Mouse (Mus musculus) MEL (cell line): Measurements from ENCODE around the gene Fut8. TPM values are rescaled to one million over a fixed set of nuclear protein-coding genes. Genes with fewer than 3 reads are reported as not detected.
A peak's percentile ranks its signal among the peaks of the same experiment; 100 is the strongest.

Source experiments
- DNase-seq: peaks from one replicate; pipeline ENCODE4 v3.0.0; 2011; ENCODE audit warnings: low read depth, low spot score
- H3K27ac ChIP-seq: 2 replicates; pipeline ENCODE4 v1.5.1; 2012; ENCODE audit warnings: low read depth, mild to moderate bottlenecking, control low read depth, low read length, moderate library complexity; ENCODE audit not compliant: control insufficient read depth
- H3K27me3 ChIP-seq, 2 experiments: fragments of 150-350 bp in 1 of 2; sonication (generic) in 1 of 2; 2 replicates each; pipeline ENCODE4 v1.6.1; 2012; ENCODE audit warnings: low read length in 2 of 2, mild to moderate bottlenecking in 2 of 2, improper control_type of control experiment in 1 of 2, moderate library complexity in 1 of 2; ENCODE audit not compliant: insufficient read depth in 2 of 2, control insufficient read depth in 1 of 2
- H3K36me3 ChIP-seq, 2 experiments: 2 replicates each; pipeline ENCODE4 v1.6.1; 2012 to 2014; ENCODE audit warnings: low read length in 2 of 2, improper control_type of control experiment in 1 of 2, inconsistent platforms in 1 of 2, mild to moderate bottlenecking in 1 of 2; ENCODE audit not compliant: insufficient read depth in 2 of 2, control insufficient read depth in 1 of 2
- H3K4me1 ChIP-seq, 2 experiments: fragments of 150-350 bp in 1 of 2; sonication (generic) in 1 of 2; 2 replicates each; pipeline ENCODE4 v1.6.1; 2012; ENCODE audit warnings: low read length in 2 of 2, improper control_type of control experiment in 1 of 2, mild to moderate bottlenecking in 1 of 2; ENCODE audit not compliant: insufficient read depth in 2 of 2, control insufficient read depth in 1 of 2
- H3K4me3 ChIP-seq, 2 experiments: fragments of 150-350 bp in 1 of 2; sonication (generic) in 1 of 2; 2 replicates each; pipeline ENCODE4 v1.5.1; 2012; ENCODE audit warnings: low read depth in 2 of 2, low read length in 2 of 2, mild to moderate bottlenecking in 2 of 2, moderate library complexity in 2 of 2, control low read depth in 1 of 2, improper control_type of control experiment in 1 of 2; ENCODE audit not compliant: control insufficient read depth in 1 of 2, insufficient read depth in 1 of 2
- H3K79me2 ChIP-seq: 2 replicates; pipeline ENCODE4 v1.6.1; 2012; ENCODE audit warnings: mild to moderate bottlenecking, low read length, moderate library complexity; ENCODE audit not compliant: control insufficient read depth, poor library complexity, insufficient read depth
- H3K9ac ChIP-seq: 2 replicates; pipeline ENCODE4 v1.6.1; 2012; ENCODE audit warnings: low read depth, mild to moderate bottlenecking, control low read depth, low read length, moderate library complexity; ENCODE audit not compliant: control insufficient read depth, poor library complexity, severe bottlenecking
- H3K9me3 ChIP-seq: fragments of 150-350 bp; sonication (generic); replicated peaks from 2 replicates; pipeline ENCODE4 v1.6.1; 2012; ENCODE audit warnings: mild to moderate bottlenecking, low read length, improper control_type of control experiment, moderate library complexity; ENCODE audit not compliant: insufficient read depth
- BHLHE40 ChIP-seq: IDR thresholded peaks from 2 replicates; pipeline ENCODE4 v1.6.1; 2012; ENCODE audit warnings: low read depth, mild to moderate bottlenecking, inconsistent platforms, low read length, improper control_type of control experiment, borderline replicate concordance
- CHD1 ChIP-seq: IDR thresholded peaks from 2 replicates; pipeline ENCODE4 v1.6.1; 2012; ENCODE audit warnings: low read depth, mild to moderate bottlenecking, inconsistent platforms, low read length, improper control_type of control experiment
- CHD2 ChIP-seq: IDR thresholded peaks from 2 replicates; pipeline ENCODE4 v1.6.1; 2011; ENCODE audit warnings: low read length, improper control_type of control experiment
- CTCF ChIP-seq, 3 experiments: IDR thresholded peaks in 2 of 3; conservative IDR thresholded peaks in 1 of 3; 2 replicates each; pipeline ENCODE4 v1.5.1; 2011 to 2012; ENCODE audit warnings: low read length in 3 of 3, low read depth in 2 of 3, mild to moderate bottlenecking in 2 of 3, improper control_type of control experiment in 1 of 3, inconsistent platforms in 1 of 3, mixed read lengths in 1 of 3, moderate library complexity in 1 of 3; ENCODE audit not compliant: control insufficient read depth in 1 of 3, insufficient read depth in 1 of 3, poor library complexity in 1 of 3, severe bottlenecking in 1 of 3
- E2F4 ChIP-seq: IDR thresholded peaks from 2 replicates; pipeline ENCODE4 v1.6.1; 2011; ENCODE audit warnings: low read depth, low read length, improper control_type of control experiment, borderline replicate concordance
- ETS1 ChIP-seq: IDR thresholded peaks from 2 replicates; pipeline ENCODE4 v1.6.1; 2012; ENCODE audit warnings: low read depth, mild to moderate bottlenecking, inconsistent platforms, low read length, improper control_type of control experiment, moderate library complexity
- GABPA ChIP-seq: IDR thresholded peaks from 2 replicates; pipeline ENCODE4 v1.6.1; 2012; ENCODE audit warnings: low read depth, mild to moderate bottlenecking, inconsistent platforms, low read length, improper control_type of control experiment, moderate library complexity
- GATA1 ChIP-seq: IDR thresholded peaks from 2 replicates; pipeline ENCODE4 v1.6.1; 2011; ENCODE audit warnings: low read depth, low read length, improper control_type of control experiment
- KAT2A ChIP-seq: conservative IDR thresholded peaks from 2 replicates; pipeline ENCODE4 v1.6.1; 2012; ENCODE audit warnings: low read depth, low read length, improper control_type of control experiment, inconsistent platforms
- MAFK ChIP-seq: IDR thresholded peaks from 2 replicates; pipeline ENCODE4 v1.6.1; 2011; ENCODE audit warnings: low read depth, mild to moderate bottlenecking, low read length, improper control_type of control experiment, borderline replicate concordance
- MAX ChIP-seq: IDR thresholded peaks from 2 replicates; pipeline ENCODE4 v1.6.1; 2011; ENCODE audit warnings: low read length, improper control_type of control experiment
- MAZ ChIP-seq: IDR thresholded peaks from 2 replicates; pipeline ENCODE4 v1.6.1; 2012; ENCODE audit warnings: low read depth, mild to moderate bottlenecking, inconsistent platforms, low read length, improper control_type of control experiment
- MEF2A ChIP-seq: IDR thresholded peaks from 2 replicates; pipeline ENCODE4 v1.6.1; 2014; ENCODE audit warnings: low read depth, mild to moderate bottlenecking, inconsistent platforms, low read length, improper control_type of control experiment; ENCODE audit not compliant: poor library complexity, insufficient replicate concordance, severe bottlenecking; ENCODE audit errors: extremely low read depth
- MXI1 ChIP-seq: IDR thresholded peaks from 2 replicates; pipeline ENCODE4 v1.6.1; 2011; ENCODE audit warnings: mild to moderate bottlenecking, low read depth, low read length, improper control_type of control experiment
- MYB ChIP-seq: IDR thresholded peaks from 2 replicates; pipeline ENCODE4 v1.6.1; 2011; ENCODE audit warnings: mild to moderate bottlenecking, low read depth, low read length, improper control_type of control experiment
- MYC ChIP-seq: IDR thresholded peaks from 2 replicates; pipeline ENCODE4 v1.6.1; 2011; ENCODE audit warnings: low read depth, mild to moderate bottlenecking, low read length, improper control_type of control experiment, moderate library complexity
- NELFE ChIP-seq: IDR thresholded peaks from 2 replicates; pipeline ENCODE4 v1.6.1; 2011; ENCODE audit warnings: low read depth, low read length, improper control_type of control experiment
- NRF1 ChIP-seq: IDR thresholded peaks from 2 replicates; pipeline ENCODE4 v1.6.1; 2014; ENCODE audit warnings: low read depth, mild to moderate bottlenecking, inconsistent platforms, low read length, improper control_type of control experiment, moderate library complexity; ENCODE audit not compliant: poor library complexity, insufficient read depth, severe bottlenecking
- POLR2A ChIP-seq, 2 experiments: IDR thresholded peaks; 2 replicates each; pipeline ENCODE4 v1.6.1; 2011 to 2012; ENCODE audit warnings: low read length in 2 of 2, mild to moderate bottlenecking in 2 of 2, control low read depth in 1 of 2, improper control_type of control experiment in 1 of 2, low read depth in 1 of 2, moderate library complexity in 1 of 2; ENCODE audit not compliant: control insufficient read depth in 1 of 2, insufficient read depth in 1 of 2, poor library complexity in 1 of 2
- POLR2AphosphoS2 ChIP-seq: IDR thresholded peaks from 2 replicates; pipeline ENCODE4 v1.6.1; 2011; ENCODE audit warnings: low read length, improper control_type of control experiment
- POLR2AphosphoS5 ChIP-seq: IDR thresholded peaks from 2 replicates; pipeline ENCODE4 v1.6.1; 2012; ENCODE audit warnings: low read depth, borderline replicate concordance, mild to moderate bottlenecking, inconsistent platforms, low read length, moderate library complexity, mixed read lengths
- RAD21 ChIP-seq: IDR thresholded peaks from 2 replicates; pipeline ENCODE4 v1.6.1; 2011; ENCODE audit warnings: mild to moderate bottlenecking, low read depth, low read length, improper control_type of control experiment
- RCOR1 ChIP-seq: IDR thresholded peaks from 2 replicates; pipeline ENCODE4 v1.6.1; 2012; ENCODE audit warnings: low read depth, mild to moderate bottlenecking, inconsistent platforms, low read length, improper control_type of control experiment
- SIN3A ChIP-seq: IDR thresholded peaks from 2 replicates; pipeline ENCODE4 v1.6.1; 2012; ENCODE audit warnings: low read length, improper control_type of control experiment, inconsistent platforms
- SMC3 ChIP-seq: IDR thresholded peaks from 2 replicates; pipeline ENCODE4 v1.6.1; 2011; ENCODE audit warnings: low read depth, low read length, improper control_type of control experiment
- TAL1 ChIP-seq: IDR thresholded peaks from 2 replicates; pipeline ENCODE4 v1.6.1; 2012; ENCODE audit warnings: mild to moderate bottlenecking, inconsistent platforms, low read length, moderate library complexity, mixed read lengths
- TBP ChIP-seq: IDR thresholded peaks from 2 replicates; pipeline ENCODE4 v1.8.0; 2011; ENCODE audit warnings: low read depth, low read length, improper control_type of control experiment
- TCF12 ChIP-seq: IDR thresholded peaks from 2 replicates; pipeline ENCODE4 v1.6.1; 2014; ENCODE audit warnings: low read depth, mild to moderate bottlenecking, inconsistent platforms, low read length, improper control_type of control experiment, moderate library complexity
- UBTF ChIP-seq: IDR thresholded peaks from 2 replicates; pipeline ENCODE4 v1.6.1; 2012; ENCODE audit warnings: low read depth, mild to moderate bottlenecking, inconsistent platforms, low read length, improper control_type of control experiment, moderate library complexity, borderline replicate concordance; ENCODE audit not compliant: insufficient read depth
- USF1 ChIP-seq: IDR thresholded peaks from 2 replicates; pipeline ENCODE4 v1.6.1; 2014; ENCODE audit warnings: low read depth, mild to moderate bottlenecking, inconsistent platforms, low read length, improper control_type of control experiment, moderate library complexity
- USF2 ChIP-seq, 2 experiments: IDR thresholded peaks; 2 replicates each; pipeline ENCODE4 v1.6.1; 2011 to 2012; ENCODE audit warnings: improper control_type of control experiment in 2 of 2, low read length in 2 of 2, borderline replicate concordance in 1 of 2, inconsistent platforms in 1 of 2, low read depth in 1 of 2, mild to moderate bottlenecking in 1 of 2; ENCODE audit not compliant: insufficient read depth in 1 of 2
- ZC3H11A ChIP-seq: IDR thresholded peaks from 2 replicates; pipeline ENCODE4 v1.6.1; 2012; ENCODE audit warnings: low read depth, mild to moderate bottlenecking, inconsistent platforms, low read length, improper control_type of control experiment
- ZKSCAN1 ChIP-seq: IDR thresholded peaks from 2 replicates; pipeline ENCODE4 v1.6.1; 2012; ENCODE audit warnings: low read depth, mild to moderate bottlenecking, inconsistent platforms, low read length, improper control_type of control experiment, moderate library complexity
- ZMIZ1 ChIP-seq: IDR thresholded peaks from 2 replicates; pipeline ENCODE4 v1.6.1; 2012; ENCODE audit warnings: low read depth, mild to moderate bottlenecking, inconsistent platforms, low read length, improper control_type of control experiment, moderate library complexity
- ZNF384 ChIP-seq: IDR thresholded peaks from 2 replicates; pipeline ENCODE4 v1.6.1; 2012; ENCODE audit warnings: low read depth, mild to moderate bottlenecking, inconsistent platforms, low read length, improper control_type of control experiment
- polyA plus RNA-seq, 2 experiments: library from polyadenylated mRNA; stranded (reverse) in 1 of 2; unstranded in 1 of 2; fragments of >175 nt in 1 of 2; fragments of >200 nt in 1 of 2; gene quantifications; 2 replicates each; pipeline versions ENCODE4 v1.2.1 to v1.2.4; 2012; ENCODE audit warnings: low replicate concordance in 2 of 2, low read depth in 1 of 2; ENCODE audit not compliant: insufficient read length in 2 of 2, insufficient read depth in 1 of 2, missing spikeins in 1 of 2
- total RNA-seq: library from RNA; depleted of rRNA; stranded (reverse); fragments of 300-350 nt; gene quantifications from 2 replicates; pipeline ENCODE4 v1.2.3, GENCODE M21; 2012

The Fut8 gene
- total and polyA plus RNA-seq, 3 experiments = 61.3 to 90.0 (median 73.7) TPM

GRCm38 (mm10) chr12:77198253-77198652 lies 39.7 kb upstream of the Fut8 start (continued):
- TF ChIP-seq E2F4 = no peak

GRCm38 (mm10) chr12:77201461-77202143 lies 36.3 kb upstream of the Fut8 start:
- peak; percentile 92 for DNase-seq
- no peaks in the 10 kb centered on the region for H3K9me3 ChIP-seq
- H3K9ac ChIP-seq = peak overlapping the region; percentile 72
- no peaks in the 10 kb centered on the region; the same call in 1 of the 2 replicates for H3K79me2 ChIP-seq
- H3K4me1 ChIP-seq = peaks cover 27 to 45% of the 10 kb centered on the region in 2 experiments
- H3K36me3 ChIP-seq = peaks cover 0 to 56% of the 10 kb centered on the region in 2 experiments; a peak in 2 of 4 replicates
- H3K27ac ChIP-seq = peak overlapping the region; percentile 98
- no peaks in the 10 kb centered on the region for H3K27me3 ChIP-seq
- peak overlapping the region; percentile 49 to 52 for H3K4me3 ChIP-seq
- TF ChIP-seq MYC (no peak), ETS1 (peak; percentile 43), MAX (no peak), ZC3H11A (no peak), MXI1 (no peak), NRF1 (no peak), ZMIZ1 (no peak), TCF12 (peak; percentile 38; the same call in 1 of the 2 replicates), ZKSCAN1 (no peak), GABPA (no peak), BHLHE40 (no peak), NELFE (peak; percentile 30; the same call in 1 of the 2 replicates), USF2 (IDR thresholded peaks at IDR 0.05; ENCODE audit: borderline replicate concordance in 1 of 2, insufficient read depth in 1 of 2, low read depth in 1 of 2, low read length in 2 of 2) (no peak), MYB (no peak), POLR2AphosphoS2 (no peak), MAFK (no peak), RCOR1 (peak; percentile 39), CHD2 (no peak), POLR2A (IDR thresholded peaks at IDR 0.05; ENCODE audit: control insufficient read depth in 1 of 2, insufficient read depth in 1 of 2, low read depth in 1 of 2, low read length in 2 of 2, poor library complexity in 1 of 2) (peak in 1 of 2 experiments; percentile 50; a peak in 1 of 4 replicates), KAT2A (no peak), SMC3 (no peak), SIN3A (peak; percentile 61), TAL1 (no peak), CHD1 (no peak), MEF2A (no peak), POLR2AphosphoS5 (no peak), ZNF384 (no peak), UBTF (no peak), MAZ (peak; percentile 74), USF1 (no peak), GATA1 (peak; percentile 68), TBP (peak; percentile 43), CTCF (IDR thresholded peaks at IDR 0.05 in 2 of 3, conservative IDR thresholded peaks at IDR 0.05 in 1 of 3; ENCODE audit: control insufficient read depth in 1 of 3, insufficient read depth in 1 of 3, low read depth in 2 of 3, low read length in 3 of 3, poor library complexity in 1 of 3, severe bottlenecking in 1 of 3) (no peak), RAD21 (no peak)
